Mouse (Mus musculus): ENCODE data around the gene Hectd4. TPM values are rescaled to one million over a fixed set of nuclear protein-coding genes. Genes with fewer than 3 reads are reported as not detected.
"Not testable (repeated sequence)": the region's sequence is repeated elsewhere in the genome, so short reads cannot be mapped to it uniquely, and the experiment has no call there.

The Hectd4 gene
- total RNA-seq, 4 experiments from 2014 or later: 22.7 to 39.2 (median 29.1) TPM

GRCm38 (mm10) chr5:121290289-121290688 lies 70.3 kb downstream of the Hectd4 start:
- no peak for DNase-seq

- DNase-seq: no peak
Observed at GRCm38 (mm10) chr5:121292309-121293165, 72.5 kb downstream of the Hectd4 start.

GRCm38 (mm10) chr5:121305009-121305408 lies 85.0 kb downstream of the Hectd4 start:
- no peak for DNase-seq

- no peak for DNase-seq
Observed at GRCm38 (mm10) chr5:121307620-121308019, 87.6 kb downstream of the Hectd4 start.

GRCm38 (mm10) chr5:121311576-121311975 lies 91.6 kb downstream of the Hectd4 start:
- DNase-seq: no peak

GRCm38 (mm10) chr5:121313764-121314474 lies 93.9 kb downstream of the Hectd4 start:
- no peak for DNase-seq

- no peak for DNase-seq
Observed at GRCm38 (mm10) chr5:121326079-121326805, 106.2 kb downstream of the Hectd4 start.

GRCm38 (mm10) chr5:121329333-121330058 lies 109.5 kb downstream of the Hectd4 start:
- no peak for DNase-seq

- not testable (repeated sequence) for DNase-seq
Observed at GRCm38 (mm10) chr5:121330154-121330816, 110.3 kb downstream of the Hectd4 start.

GRCm38 (mm10) chr5:121331731-121332130 lies 111.7 kb downstream of the Hectd4 start:
- DNase-seq: no peak

GRCm38 (mm10) chr5:121333976-121334375 lies 114.0 kb downstream of the Hectd4 start:
- no peak for DNase-seq

GRCm38 (mm10) chr5:121334454-121334853 lies 114.4 kb downstream of the Hectd4 start:
- no peak for DNase-seq

GRCm38 (mm10) chr5:121335426-121335825 lies 115.4 kb downstream of the Hectd4 start:
- no peak for DNase-seq

- no peak for DNase-seq
Observed at GRCm38 (mm10) chr5:121336009-121336408, 116.0 kb downstream of the Hectd4 start.

GRCm38 (mm10) chr5:121336776-121337175 lies 116.8 kb downstream of the Hectd4 start:
- no peak for DNase-seq

GRCm38 (mm10) chr5:121339507-121340230 lies 119.7 kb downstream of the Hectd4 start:
- no peak for DNase-seq

- no peak for DNase-seq
Observed at GRCm38 (mm10) chr5:121340965-121341473, 121.0 kb downstream of the Hectd4 start.

- no peak for DNase-seq
Observed at GRCm38 (mm10) chr5:121342490-121342889, 122.5 kb downstream of the Hectd4 start.

GRCm38 (mm10) chr5:121343997-121344396 lies 124.0 kb downstream of the Hectd4 start:
- no peak for DNase-seq

- DNase-seq: no peak
Observed at GRCm38 (mm10) chr5:121359229-121359628, 139.2 kb downstream of the Hectd4 start.

- DNase-seq: no peak
Observed at GRCm38 (mm10) chr5:121361696-121362095, 141.7 kb downstream of the Hectd4 start.
